Mouse (Mus musculus): ENCODE measurements around the gene Spo11. TPM values are rescaled to one million over a fixed set of nuclear protein-coding genes. Genes with fewer than 3 reads are reported as not detected.

Spo11 gene
- polyA plus RNA-seq, 1 experiment from 2014 or later: 1.7 TPM

- Histone ChIP-seq H3K4me1 (ENCODE audit: control insufficient read depth, insufficient read depth, low read length) (peaks cover 12% of the 10 kb centered on the region), H3K4me2 (ENCODE audit: low read depth, severe bottlenecking) (no peak overlapping the region), H3K27me3 (ENCODE audit: control insufficient read depth, insufficient read depth, low read length) (no peaks in the 10 kb centered on the region), H3K27ac (replicated peaks; ENCODE audit: low read depth, low read length) (no peak overlapping the region), H3K9me3 (ENCODE audit: control insufficient read depth, low read length) (no peaks in the 10 kb centered on the region), H3K9ac (ENCODE audit: low read length) (no peak overlapping the region; the same call in 1 of the 2 replicates), H3K36me3 (ENCODE audit: control insufficient read depth, insufficient read depth, low read length) (peaks cover 22% of the 10 kb centered on the region), H3K4me3 (ENCODE audit: low read depth, low read length) (no peak overlapping the region)
- DNase-seq (ENCODE audit: low spot score) (no peak), ATAC-seq (ENCODE audit: insufficient number of reproducible peaks, low FRiP score, low TSS enrichment, low read depth) (no peak)
- WGBS: 86% methylated on average over 5 of the region's 5 CpGs
Measured at GRCm38 (mm10) chr2:173026286-173026685, 48.8 kb downstream of the Spo11 start.

- Histone ChIP-seq H3K9me3 (ENCODE audit: control insufficient read depth, low read length) (no peaks in the 10 kb centered on the region), H3K4me2 (ENCODE audit: low read depth, severe bottlenecking) (no peak overlapping the region), H3K36me3 (ENCODE audit: control insufficient read depth, insufficient read depth, low read length) (peaks cover 23% of the 10 kb centered on the region), H3K27ac (replicated peaks; ENCODE audit: low read depth, low read length) (no peak overlapping the region), H3K4me1 (ENCODE audit: control insufficient read depth, insufficient read depth, low read length) (peaks cover 12% of the 10 kb centered on the region), H3K9ac (ENCODE audit: low read length) (no peak overlapping the region; the same call in 1 of the 2 replicates), H3K27me3 (ENCODE audit: control insufficient read depth, insufficient read depth, low read length) (no peaks in the 10 kb centered on the region), H3K4me3 (ENCODE audit: low read depth, low read length) (no peak overlapping the region; the same call in 1 of the 2 replicates)
- 81% methylated on average over 3 of the region's 3 CpGs for WGBS
- ATAC-seq (ENCODE audit: insufficient number of reproducible peaks, low FRiP score, low TSS enrichment, low read depth) (no peak), DNase-seq (ENCODE audit: low spot score) (no peak)
Measured at GRCm38 (mm10) chr2:173026688-173027131, 49.2 kb downstream of the Spo11 start.

- Histone ChIP-seq H3K27me3 (ENCODE audit: control insufficient read depth, insufficient read depth, low read length) (no peaks in the 10 kb centered on the region), H3K27ac (replicated peaks; ENCODE audit: low read depth, low read length) (no peak overlapping the region), H3K36me3 (ENCODE audit: control insufficient read depth, insufficient read depth, low read length) (peaks cover 26% of the 10 kb centered on the region), H3K4me3 (ENCODE audit: low read depth, low read length) (no peak overlapping the region), H3K9me3 (ENCODE audit: control insufficient read depth, low read length) (no peaks in the 10 kb centered on the region), H3K9ac (ENCODE audit: low read length) (no peak overlapping the region), H3K4me1 (ENCODE audit: control insufficient read depth, insufficient read depth, low read length) (peaks cover 12% of the 10 kb centered on the region), H3K4me2 (ENCODE audit: low read depth, severe bottlenecking) (no peak overlapping the region)
- DNase-seq (ENCODE audit: low spot score): no peak
- no peak for ATAC-seq (ENCODE audit: insufficient number of reproducible peaks, low FRiP score, low TSS enrichment, low read depth)
- WGBS: 92% methylated on average over 6 of the region's 6 CpGs
Measured at GRCm38 (mm10) chr2:173027169-173027823, 49.8 kb downstream of the Spo11 start.

- no peak for ATAC-seq (ENCODE audit: insufficient number of reproducible peaks, low FRiP score, low TSS enrichment, low read depth)
- Histone ChIP-seq H3K4me1 (ENCODE audit: control insufficient read depth, insufficient read depth, low read length) (peaks cover 12% of the 10 kb centered on the region), H3K27me3 (ENCODE audit: control insufficient read depth, insufficient read depth, low read length) (no peaks in the 10 kb centered on the region), H3K4me2 (ENCODE audit: low read depth, severe bottlenecking) (no peak overlapping the region), H3K4me3 (ENCODE audit: low read depth, low read length) (no peak overlapping the region), H3K27ac (replicated peaks; ENCODE audit: low read depth, low read length) (no peak overlapping the region), H3K9me3 (ENCODE audit: control insufficient read depth, low read length) (no peaks in the 10 kb centered on the region), H3K9ac (ENCODE audit: low read length) (no peak overlapping the region), H3K36me3 (ENCODE audit: control insufficient read depth, insufficient read depth, low read length) (peaks cover 30% of the 10 kb centered on the region)
- WGBS: 83% methylated on average over 4 of the region's 4 CpGs
- DNase-seq (ENCODE audit: low spot score): no peak
Measured at GRCm38 (mm10) chr2:173027824-173028495, 50.5 kb downstream of the Spo11 start.

GRCm38 (mm10) chr2:173028508-173029031 is 51.1 kb downstream of the Spo11 start:
- no peak for DNase-seq (ENCODE audit: low spot score)
- H3K9ac ChIP-seq (ENCODE audit: low read length): no peak overlapping the region
- H3K4me1 ChIP-seq (ENCODE audit: control insufficient read depth, insufficient read depth, low read length): peaks cover 12% of the 10 kb centered on the region

GRCm38 (mm10) chr2:173030591-173031338 is 53.3 kb downstream of the Spo11 start:
- Histone ChIP-seq H3K4me2 (ENCODE audit: low read depth, severe bottlenecking) (no peak overlapping the region), H3K9ac (ENCODE audit: low read length) (no peak overlapping the region), H3K27me3 (ENCODE audit: control insufficient read depth, insufficient read depth, low read length) (no peaks in the 10 kb centered on the region), H3K4me3 (ENCODE audit: low read depth, low read length) (no peak overlapping the region), H3K4me1 (ENCODE audit: control insufficient read depth, insufficient read depth, low read length) (peaks cover 12% of the 10 kb centered on the region; the same call in 1 of the 2 replicates), H3K9me3 (ENCODE audit: control insufficient read depth, low read length) (no peaks in the 10 kb centered on the region), H3K27ac (replicated peaks; ENCODE audit: low read depth, low read length) (no peak overlapping the region), H3K36me3 (ENCODE audit: control insufficient read depth, insufficient read depth, low read length) (peaks cover 43% of the 10 kb centered on the region)
- WGBS: 74% methylated on average over 12 of the region's 12 CpGs
- ATAC-seq (ENCODE audit: insufficient number of reproducible peaks, low FRiP score, low TSS enrichment, low read depth) (no peak), DNase-seq (ENCODE audit: low spot score) (no peak)

More at GRCm38 (mm10) chr2:173028508-173029031, 51.1 kb downstream of the Spo11 start:
- WGBS: 90% methylated on average over 3 of the region's 3 CpGs
- Histone ChIP-seq H3K27ac (replicated peaks; ENCODE audit: low read depth, low read length) (no peak overlapping the region), H3K4me3 (ENCODE audit: low read depth, low read length) (no peak overlapping the region), H3K4me2 (ENCODE audit: low read depth, severe bottlenecking) (no peak overlapping the region), H3K9me3 (ENCODE audit: control insufficient read depth, low read length) (no peaks in the 10 kb centered on the region), H3K36me3 (ENCODE audit: control insufficient read depth, insufficient read depth, low read length) (peaks cover 33% of the 10 kb centered on the region), H3K27me3 (ENCODE audit: control insufficient read depth, insufficient read depth, low read length) (no peaks in the 10 kb centered on the region)
- no peak for ATAC-seq (ENCODE audit: insufficient number of reproducible peaks, low FRiP score, low TSS enrichment, low read depth)

- Histone ChIP-seq H3K9me3 (ENCODE audit: control insufficient read depth, low read length) (no peaks in the 10 kb centered on the region), H3K36me3 (ENCODE audit: control insufficient read depth, insufficient read depth, low read length) (peaks cover 37% of the 10 kb centered on the region), H3K27ac (replicated peaks; ENCODE audit: low read depth, low read length) (no peak overlapping the region), H3K4me1 (ENCODE audit: control insufficient read depth, insufficient read depth, low read length) (no peaks in the 10 kb centered on the region), H3K27me3 (ENCODE audit: control insufficient read depth, insufficient read depth, low read length) (no peaks in the 10 kb centered on the region), H3K9ac (ENCODE audit: low read length) (no peak overlapping the region), H3K4me2 (ENCODE audit: low read depth, severe bottlenecking) (no peak overlapping the region), H3K4me3 (ENCODE audit: low read depth, low read length) (no peak overlapping the region)
- DNase-seq (ENCODE audit: low spot score): no peak
- no peak for ATAC-seq (ENCODE audit: insufficient number of reproducible peaks, low FRiP score, low TSS enrichment, low read depth)
- 94% methylated on average over 13 of the region's 13 CpGs for WGBS
Measured at GRCm38 (mm10) chr2:173033531-173033930, 56.0 kb downstream of the Spo11 start.

- Histone ChIP-seq H3K36me3 (ENCODE audit: control insufficient read depth, insufficient read depth, low read length) (peaks cover 31% of the 10 kb centered on the region), H3K4me2 (ENCODE audit: low read depth, severe bottlenecking) (no peak overlapping the region), H3K9ac (ENCODE audit: low read length) (no peak overlapping the region), H3K27ac (replicated peaks; ENCODE audit: low read depth, low read length) (no peak overlapping the region), H3K4me3 (ENCODE audit: low read depth, low read length) (no peak overlapping the region), H3K9me3 (ENCODE audit: control insufficient read depth, low read length) (no peaks in the 10 kb centered on the region), H3K4me1 (ENCODE audit: control insufficient read depth, insufficient read depth, low read length) (no peaks in the 10 kb centered on the region), H3K27me3 (ENCODE audit: control insufficient read depth, insufficient read depth, low read length) (no peaks in the 10 kb centered on the region)
- WGBS: 60% methylated on average over 4 of the region's 4 CpGs
- no peak for ATAC-seq (ENCODE audit: insufficient number of reproducible peaks, low FRiP score, low TSS enrichment, low read depth)
- DNase-seq (ENCODE audit: low spot score): no peak
Measured at GRCm38 (mm10) chr2:173034998-173035397, 57.5 kb downstream of the Spo11 start.
